Mouse (Mus musculus): ENCODE measurements around the gene Rab21. TPM values are rescaled to one million over a fixed set of nuclear protein-coding genes. Genes with fewer than 3 reads are reported as not detected.

Gene Rab21
- polyA plus RNA-seq, 1 experiment from 2014 or later: 5.3 TPM

- WGBS: under 1% methylated on average over 73 of the region's 73 CpGs
Measured at GRCm38 (mm10) chr10:115314582-115315452, 577 bp downstream of the Rab21 start.

DNA sequence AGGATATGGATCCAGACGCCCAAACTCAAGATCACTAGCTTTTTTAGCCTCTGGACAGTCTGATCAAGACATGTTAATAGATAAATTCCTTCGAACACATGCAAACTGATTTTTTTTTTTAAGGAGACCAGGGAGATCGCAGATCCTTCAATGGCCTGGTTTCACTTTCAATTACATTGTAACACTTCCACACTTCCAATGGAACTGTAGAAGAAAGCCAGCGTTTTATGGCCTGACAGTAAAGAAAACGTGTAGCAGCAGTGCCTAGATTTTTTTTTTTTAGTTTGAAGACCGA, 1.2 kb downstream of the Rab21 start:
- 17% methylated on average over 6 of the region's 6 CpGs for WGBS
- ATAC-seq (replicated peaks; ENCODE audit: low FRiP score) (no peak), DNase-seq (ENCODE audit: low spot score) (no peak)
- H3K4me1 ChIP-seq (replicated peaks; ENCODE audit: control insufficient read depth, insufficient read depth, low read length): peaks cover 27% of the 10 kb centered on the region
- no peaks in the 10 kb centered on the region for H3K27me3 ChIP-seq (replicated peaks; ENCODE audit: control insufficient read depth, insufficient read depth, low read length)
- peak overlapping the region; percentile 70 for H3K4me2 ChIP-seq
- H3K27ac ChIP-seq (ENCODE audit: low read depth, low read length): no peak overlapping the region
- peak overlapping the region; percentile 75 for H3K4me3 ChIP-seq (ENCODE audit: low read depth, low read length)
- H3K9ac ChIP-seq (ENCODE audit: low read depth, low read length): peak overlapping the region; percentile 86
- no peaks in the 10 kb centered on the region for H3K9me3 ChIP-seq (ENCODE audit: control insufficient read depth, low read length)
- H3K36me3 ChIP-seq (ENCODE audit: control insufficient read depth, insufficient read depth, low read length): no peaks in the 10 kb centered on the region

More at GRCm38 (mm10) chr10:115314582-115315452, 577 bp downstream of the Rab21 start:
- Histone ChIP-seq H3K9me3 (ENCODE audit: control insufficient read depth, low read length) (no peaks in the 10 kb centered on the region), H3K4me3 (ENCODE audit: low read depth, low read length) (peak overlapping the region; percentile 75), H3K4me1 (replicated peaks; ENCODE audit: control insufficient read depth, insufficient read depth, low read length) (peaks cover 27% of the 10 kb centered on the region), H3K27ac (ENCODE audit: low read depth, low read length) (peak overlapping the region; percentile 87), H3K36me3 (ENCODE audit: control insufficient read depth, insufficient read depth, low read length) (no peaks in the 10 kb centered on the region), H3K4me2 (peak overlapping the region; percentile 70), H3K9ac (ENCODE audit: low read depth, low read length) (peak overlapping the region; percentile 86), H3K27me3 (replicated peaks; ENCODE audit: control insufficient read depth, insufficient read depth, low read length) (no peaks in the 10 kb centered on the region)
- DNase-seq (ENCODE audit: low spot score) (peak; percentile 70), ATAC-seq (replicated peaks; ENCODE audit: low FRiP score) (peak; percentile 70)

GRCm38 (mm10) chr10:115313641-115314286, 1.6 kb downstream of the Rab21 start:
- no peak for DNase-seq (ENCODE audit: low spot score)
- Histone ChIP-seq H3K27ac (ENCODE audit: low read depth, low read length) (no peak overlapping the region), H3K27me3 (replicated peaks; ENCODE audit: control insufficient read depth, insufficient read depth, low read length) (no peaks in the 10 kb centered on the region), H3K4me3 (ENCODE audit: low read depth, low read length) (peak overlapping the region; percentile 75), H3K4me1 (replicated peaks; ENCODE audit: control insufficient read depth, insufficient read depth, low read length) (peaks cover 27% of the 10 kb centered on the region), H3K9ac (ENCODE audit: low read depth, low read length) (peak overlapping the region; percentile 86), H3K9me3 (ENCODE audit: control insufficient read depth, low read length) (no peaks in the 10 kb centered on the region), H3K4me2 (peak overlapping the region; percentile 70), H3K36me3 (ENCODE audit: control insufficient read depth, insufficient read depth, low read length) (no peaks in the 10 kb centered on the region)
- WGBS: 83% methylated on average over 14 of the region's 14 CpGs
- no peak for ATAC-seq (replicated peaks; ENCODE audit: low FRiP score)

GRCm38 (mm10) chr10:115312732-115313131, 2.7 kb downstream of the Rab21 start:
- no peak overlapping the region for H3K27ac ChIP-seq (ENCODE audit: low read depth, low read length)
- 0 out of 2 replicates have a peak overlapping the region, but pooled peaks have one; percentile 11 for H3K4me2 ChIP-seq
- no peak overlapping the region for H3K9ac ChIP-seq (ENCODE audit: low read depth, low read length)
- 55% methylated on average over 3 of the region's 3 CpGs for WGBS
- peaks cover 27% of the 10 kb centered on the region for H3K4me1 ChIP-seq (replicated peaks; ENCODE audit: control insufficient read depth, insufficient read depth, low read length)
- no peaks in the 10 kb centered on the region for H3K9me3 ChIP-seq (ENCODE audit: control insufficient read depth, low read length)
- H3K36me3 ChIP-seq (ENCODE audit: control insufficient read depth, insufficient read depth, low read length): no peaks in the 10 kb centered on the region
- H3K4me3 ChIP-seq (ENCODE audit: low read depth, low read length): no peak overlapping the region
- ATAC-seq (replicated peaks; ENCODE audit: low FRiP score) (no peak), DNase-seq (ENCODE audit: low spot score) (no peak)
- H3K27me3 ChIP-seq (replicated peaks; ENCODE audit: control insufficient read depth, insufficient read depth, low read length): no peaks in the 10 kb centered on the region

DNA sequence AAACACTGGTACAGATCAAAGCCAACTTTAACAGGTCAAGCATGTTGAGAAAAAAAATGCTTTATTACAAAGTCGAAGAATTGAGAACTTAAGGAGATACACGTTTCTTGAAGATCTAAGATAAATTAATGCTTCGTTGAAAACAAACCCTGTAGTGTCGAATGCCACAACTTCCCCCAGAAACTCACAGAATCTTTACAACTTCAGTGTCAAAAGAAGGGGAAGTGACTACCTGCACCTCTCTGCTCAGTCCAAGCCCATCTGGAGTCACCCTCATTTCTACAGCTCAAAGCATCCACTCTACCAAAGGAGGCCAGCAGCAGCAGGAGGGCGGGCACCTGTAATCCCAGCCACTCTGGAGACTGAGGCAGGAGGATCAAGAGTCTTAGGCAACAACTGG, 3.2 kb downstream of the Rab21 start:
- WGBS: 63% methylated on average over 5 of the region's 5 CpGs

DNA sequence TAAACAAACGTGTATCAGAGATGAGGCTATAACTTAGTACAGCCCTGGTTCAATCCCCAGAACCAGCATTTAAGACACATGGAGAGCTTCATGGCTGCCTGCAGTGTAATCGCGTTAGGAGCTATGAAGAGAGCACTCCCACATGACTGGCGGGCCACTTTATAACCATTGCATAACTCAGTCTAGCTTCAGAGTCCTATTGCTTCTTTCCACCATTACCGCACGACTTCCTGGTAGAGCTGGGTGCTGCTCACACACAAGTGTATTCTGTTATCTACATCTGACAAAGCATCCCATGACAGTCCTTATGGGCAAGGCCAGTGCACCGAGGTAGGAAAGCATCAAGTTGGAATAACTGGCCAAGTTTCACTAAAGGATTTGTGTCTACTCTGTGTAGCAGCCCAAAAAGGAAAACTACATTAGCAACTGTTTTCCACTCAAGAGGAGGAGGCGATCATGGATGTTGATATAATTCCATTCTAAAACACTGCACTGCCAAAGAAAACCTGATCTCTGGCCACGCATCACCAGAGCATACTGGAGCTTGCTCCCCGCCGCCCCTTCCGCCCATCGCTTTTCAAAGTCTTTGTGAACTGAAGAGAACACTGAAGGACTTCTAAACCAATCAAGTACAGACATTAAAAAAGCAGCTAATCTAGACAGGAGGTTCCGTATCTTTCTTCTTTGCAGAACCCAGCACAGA, 4.0 kb downstream of the Rab21 start:
- ATAC-seq (replicated peaks; ENCODE audit: low FRiP score) (no peak), DNase-seq (ENCODE audit: low spot score) (no peak)
- no peak overlapping the region for H3K27ac ChIP-seq (ENCODE audit: low read depth, low read length)
- H3K9ac ChIP-seq (ENCODE audit: low read depth, low read length): no peak overlapping the region
- peaks cover 27% of the 10 kb centered on the region for H3K4me1 ChIP-seq (replicated peaks; ENCODE audit: control insufficient read depth, insufficient read depth, low read length)
- 77% methylated on average over 14 of the region's 14 CpGs for WGBS
- H3K4me3 ChIP-seq (ENCODE audit: low read depth, low read length): no peak overlapping the region
- no peaks in the 10 kb centered on the region for H3K9me3 ChIP-seq (ENCODE audit: control insufficient read depth, low read length)
- H3K36me3 ChIP-seq (ENCODE audit: control insufficient read depth, insufficient read depth, low read length): no peaks in the 10 kb centered on the region
- no peak overlapping the region for H3K4me2 ChIP-seq
- H3K27me3 ChIP-seq (replicated peaks; ENCODE audit: control insufficient read depth, insufficient read depth, low read length): no peaks in the 10 kb centered on the region

More for the DNA sequence above, 3.2 kb downstream of the Rab21 start:
- no peak for DNase-seq (ENCODE audit: low spot score)
- Histone ChIP-seq H3K4me1 (replicated peaks; ENCODE audit: control insufficient read depth, insufficient read depth, low read length) (peaks cover 27% of the 10 kb centered on the region), H3K4me2 (no peak overlapping the region), H3K9me3 (ENCODE audit: control insufficient read depth, low read length) (no peaks in the 10 kb centered on the region), H3K9ac (ENCODE audit: low read depth, low read length) (no peak overlapping the region), H3K4me3 (ENCODE audit: low read depth, low read length) (no peak overlapping the region), H3K27ac (ENCODE audit: low read depth, low read length) (no peak overlapping the region), H3K36me3 (ENCODE audit: control insufficient read depth, insufficient read depth, low read length) (no peaks in the 10 kb centered on the region), H3K27me3 (replicated peaks; ENCODE audit: control insufficient read depth, insufficient read depth, low read length) (no peaks in the 10 kb centered on the region)
- no peak for ATAC-seq (replicated peaks; ENCODE audit: low FRiP score)

DNA sequence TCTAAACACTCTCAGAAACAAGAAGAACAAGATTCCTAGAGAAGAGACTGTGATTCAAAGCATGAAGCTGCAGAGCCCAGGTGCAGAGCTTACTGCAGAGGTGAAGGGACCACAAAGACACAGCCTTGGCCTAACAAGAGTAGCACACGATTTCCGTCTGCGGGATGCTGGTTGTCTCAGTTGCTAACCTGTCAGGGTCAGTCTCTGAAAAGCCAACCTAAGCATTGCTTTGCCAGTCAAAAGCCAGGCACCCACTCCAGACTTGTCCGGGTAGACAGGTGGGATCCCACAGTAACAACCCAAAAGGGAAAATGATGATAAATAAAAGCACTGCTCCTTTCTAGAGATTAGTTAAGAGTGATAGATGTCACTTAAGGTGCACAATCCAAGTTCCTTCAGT, 6.2 kb downstream of the Rab21 start:
- no peak overlapping the region for H3K9ac ChIP-seq (ENCODE audit: low read depth, low read length)
- H3K4me2 ChIP-seq: no peak overlapping the region
- H3K9me3 ChIP-seq (ENCODE audit: control insufficient read depth, low read length): no peaks in the 10 kb centered on the region
- peaks cover 29% of the 10 kb centered on the region for H3K4me1 ChIP-seq (replicated peaks; ENCODE audit: control insufficient read depth, insufficient read depth, low read length)
- H3K4me3 ChIP-seq (ENCODE audit: low read depth, low read length): no peak overlapping the region
- DNase-seq (ENCODE audit: low spot score) (no peak), ATAC-seq (replicated peaks; ENCODE audit: low FRiP score) (no peak)
- WGBS: 89% methylated on average over 4 of the region's 4 CpGs
- H3K27ac ChIP-seq (ENCODE audit: low read depth, low read length): no peak overlapping the region
- H3K36me3 ChIP-seq (ENCODE audit: control insufficient read depth, insufficient read depth, low read length): no peaks in the 10 kb centered on the region
- H3K27me3 ChIP-seq (replicated peaks; ENCODE audit: control insufficient read depth, insufficient read depth, low read length): no peaks in the 10 kb centered on the region

DNA sequence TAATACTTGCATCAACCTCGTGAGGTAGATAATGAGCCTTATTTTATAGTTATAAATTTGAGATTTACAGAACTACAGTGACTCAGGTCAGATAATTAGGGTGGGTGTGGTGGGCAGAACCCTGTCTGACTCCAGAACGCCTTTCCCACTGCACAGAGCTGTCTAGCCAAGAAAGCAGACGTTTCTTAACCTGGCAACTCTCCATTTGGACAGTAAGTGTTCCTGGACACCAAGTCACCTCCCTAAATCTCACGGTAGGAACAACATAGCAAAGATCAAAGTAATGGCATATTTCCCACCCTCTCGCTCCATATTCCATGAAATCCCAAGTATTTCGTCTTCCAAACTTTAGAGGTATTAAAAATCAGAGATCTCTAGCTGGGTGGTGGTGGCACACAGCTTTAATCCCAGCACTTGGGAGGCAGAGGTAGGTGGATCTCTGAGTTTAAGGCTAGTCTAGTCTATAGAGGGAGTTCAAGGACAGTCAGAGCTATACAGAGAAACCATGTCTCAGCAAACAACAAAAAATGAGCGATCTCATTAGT, 8.0 kb downstream of the Rab21 start:
- no peak overlapping the region for H3K27ac ChIP-seq (ENCODE audit: low read depth, low read length)
- no peak for DNase-seq (ENCODE audit: low spot score)
- H3K36me3 ChIP-seq (ENCODE audit: control insufficient read depth, insufficient read depth, low read length): no peaks in the 10 kb centered on the region; the same call in 1 of the 2 replicates
- peaks cover 13% of the 10 kb centered on the region for H3K4me1 ChIP-seq (replicated peaks; ENCODE audit: control insufficient read depth, insufficient read depth, low read length)
- WGBS: 88% methylated on average over 7 of the region's 7 CpGs
- H3K9me3 ChIP-seq (ENCODE audit: control insufficient read depth, low read length): no peaks in the 10 kb centered on the region
- no peak overlapping the region for H3K4me2 ChIP-seq
- ATAC-seq (replicated peaks; ENCODE audit: low FRiP score): no peak
- H3K4me3 ChIP-seq (ENCODE audit: low read depth, low read length): no peak overlapping the region
- H3K27me3 ChIP-seq (replicated peaks; ENCODE audit: control insufficient read depth, insufficient read depth, low read length): no peaks in the 10 kb centered on the region
- H3K9ac ChIP-seq (ENCODE audit: low read depth, low read length): no peak overlapping the region
